Mouse (Mus musculus) adrenal gland (tissue): ENCODE data around the gene Caly.

Experiments
- intact Hi-C: fragments of 180-260 bp; cut with DNase I; formaldehyde crosslinking; loops from one replicate; pipeline ENCODE4 v1.15.1; 2025

Caly gene

DNA sequence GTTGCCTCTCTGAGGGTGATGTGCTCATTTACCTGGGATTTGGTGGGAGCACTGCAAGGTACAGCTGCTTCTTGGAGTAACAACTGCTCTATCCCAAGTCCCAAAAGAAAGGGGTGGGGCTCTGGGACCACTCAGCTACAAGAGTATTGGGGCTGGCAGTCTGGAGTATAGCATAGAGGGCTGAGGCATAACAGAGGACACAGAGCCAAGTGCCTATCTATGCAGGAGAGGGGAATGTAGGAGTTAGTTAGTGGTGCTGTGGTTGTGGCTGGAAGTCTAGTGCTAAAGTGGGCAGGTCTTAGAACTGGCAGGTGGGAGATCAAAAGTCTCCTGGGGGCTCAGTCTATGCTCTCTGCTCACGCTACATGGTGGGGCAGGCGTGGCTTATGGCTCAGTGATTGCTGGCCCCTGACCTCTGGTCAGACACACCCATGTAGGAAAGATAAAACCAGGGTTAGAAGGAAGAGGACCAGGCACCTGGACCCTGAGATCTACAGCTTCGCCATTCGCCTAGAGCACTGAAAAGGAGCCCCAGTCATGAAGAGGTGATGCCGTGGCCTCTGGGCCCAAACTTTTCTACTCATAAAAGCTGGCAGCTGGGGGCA lies 10.7 kb upstream of the Caly start, which contains the start of gene Prap1:
Gene Prap1, plus strand, starts transcription at position 472 of the 605 bp plus-strand sequence.
- intact Hi-C loops: no loop called here

- intact Hi-C loops: no loop called here
Measured at GRCm38 (mm10) chr7:140090601-140091000, 8.3 kb upstream of the Caly start.

DNA sequence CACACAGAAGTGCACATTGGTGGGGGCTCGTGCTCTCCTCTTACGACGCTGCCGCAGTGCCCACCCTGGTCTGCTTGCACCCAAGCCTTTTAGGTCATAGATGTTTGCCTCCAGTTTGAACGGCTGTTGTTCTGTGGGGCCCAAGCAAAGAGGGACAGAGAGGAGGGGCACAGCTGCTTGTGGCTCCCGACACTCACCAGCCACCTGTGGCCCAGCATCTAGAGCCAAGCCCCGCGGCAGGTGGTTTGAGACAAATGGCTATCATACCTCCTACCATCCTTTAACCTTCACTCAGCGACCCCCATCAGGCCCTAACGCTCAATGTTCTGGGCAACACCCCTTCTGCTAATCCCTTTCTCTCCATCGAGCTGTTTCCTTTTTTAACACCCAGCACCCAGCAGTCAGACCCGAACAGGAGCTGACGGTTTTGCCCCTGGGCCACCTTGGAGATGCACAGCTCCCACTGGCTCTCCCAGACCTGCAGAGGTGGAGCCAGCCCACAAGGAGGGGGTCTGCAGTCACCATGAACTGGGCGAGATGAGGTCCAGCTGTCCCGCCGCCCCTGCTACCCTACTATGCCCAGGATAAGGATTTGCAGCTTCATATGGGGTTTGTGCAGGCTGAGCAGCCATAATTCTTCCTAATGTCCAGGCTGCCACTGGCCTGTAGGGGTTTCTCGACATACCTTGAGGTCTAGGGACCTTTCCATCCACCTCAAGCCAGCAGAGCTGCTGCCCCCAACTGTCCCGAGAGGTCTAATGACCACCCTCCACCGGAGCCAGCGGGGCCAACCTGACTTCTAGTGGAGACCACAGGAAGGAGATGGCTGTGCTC lies 723 bp downstream of the Caly start:
- intact Hi-C loops: no loop called here

- intact Hi-C loops: no loop called here
Measured at GRCm38 (mm10) chr7:140080503-140081156, 1.7 kb downstream of the Caly start.

DNA sequence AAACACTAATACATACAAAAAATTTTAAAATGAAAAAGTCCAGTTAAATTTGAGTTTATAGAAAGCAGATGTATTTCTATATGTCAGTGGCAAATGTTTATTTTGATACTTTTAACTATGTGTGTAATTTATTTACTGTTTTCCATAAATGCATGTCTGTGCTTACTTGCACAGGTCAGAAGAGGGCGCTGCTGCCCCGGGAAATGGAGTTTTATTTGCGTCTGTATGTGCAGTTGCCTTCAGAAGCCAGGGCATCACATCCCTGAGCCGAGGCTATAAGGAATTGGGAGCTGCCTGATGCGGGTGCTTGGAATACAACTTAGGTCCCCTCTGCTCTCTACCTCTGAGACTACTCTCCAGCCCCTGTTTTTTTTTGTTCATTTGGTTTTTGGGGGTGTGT lies 3.6 kb downstream of the Caly start:
- intact Hi-C loops: loop anchor here (1.0 to 5.0 kb wide), 2 partner anchors 63 to 754 kb away; no protein-coding TSS in a partner anchor

- intact Hi-C loops: loop anchor here (1.0 to 5.0 kb wide), 2 partner anchors 64 to 755 kb away; no protein-coding TSS in a partner anchor
Measured at GRCm38 (mm10) chr7:140077698-140078097, 4.7 kb downstream of the Caly start.

DNA sequence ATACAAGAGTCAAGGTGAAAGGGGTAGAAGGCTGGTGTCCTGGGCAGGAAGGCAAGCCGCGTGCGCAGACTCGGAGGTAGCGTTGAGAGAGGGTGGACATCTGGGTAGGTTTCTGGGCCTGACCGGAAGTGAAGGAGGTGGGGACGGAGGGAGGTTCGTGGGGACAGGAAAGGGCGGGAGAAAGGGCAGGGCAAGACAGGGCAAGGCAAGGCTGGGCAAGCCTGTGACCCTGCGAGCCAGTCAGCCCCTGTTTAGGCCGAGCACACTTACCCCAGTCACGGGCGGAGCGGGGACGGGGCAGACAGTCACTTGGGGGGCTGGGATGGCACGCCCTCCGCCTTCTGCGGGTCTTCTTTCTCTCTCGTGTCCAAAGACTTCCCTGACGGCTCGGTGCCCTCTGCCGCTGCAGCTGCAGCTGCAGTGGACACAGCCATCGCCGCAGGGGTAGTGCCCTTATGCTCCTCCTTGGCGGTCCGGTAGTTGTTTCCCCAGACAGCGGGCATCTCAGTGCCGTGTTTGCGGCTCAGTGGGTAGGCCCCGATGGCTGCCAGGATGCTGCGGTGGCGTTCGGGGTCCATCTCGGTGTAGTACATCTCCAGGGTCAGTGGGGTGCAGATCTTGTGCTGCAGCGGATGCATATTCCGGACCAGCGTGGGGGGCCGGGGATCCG lies 12.2 kb downstream of the Caly start:
- intact Hi-C loops: no loop called here

- intact Hi-C loops: no loop called here
Measured at GRCm38 (mm10) chr7:140067397-140067796, 15.0 kb downstream of the Caly start.

GRCm38 (mm10) chr7:140063092-140063491 lies 19.3 kb downstream of the Caly start:
- intact Hi-C loops: loop anchor here (2.0 to 5.0 kb wide), 2 partner anchors 94 to 156 kb away; no protein-coding TSS in a partner anchor

GRCm38 (mm10) chr7:140062307-140062706 lies 20.0 kb downstream of the Caly start:
- intact Hi-C loops: loop anchor here (2.0 to 5.0 kb wide), 2 partner anchors 94 to 155 kb away; no protein-coding TSS in a partner anchor

DNA sequence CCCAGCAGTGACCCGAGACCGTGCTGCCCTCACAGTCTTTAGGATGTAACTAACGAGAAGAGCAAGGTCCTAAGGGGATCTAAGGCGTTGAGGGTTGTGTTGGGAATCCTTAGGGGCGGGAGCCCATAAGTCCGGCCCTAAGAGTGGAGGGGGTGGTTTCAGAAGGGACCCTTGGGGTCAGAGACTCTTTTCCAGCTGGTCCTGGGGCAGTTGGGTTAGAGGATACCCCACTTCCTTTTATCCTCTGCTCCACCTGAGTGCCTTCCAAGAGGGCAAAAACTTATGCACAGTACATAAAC lies 20.6 kb downstream of the Caly start:
- intact Hi-C loops: loop anchor here (2.0 to 5.0 kb wide), 2 partner anchors 93 to 154 kb away; no protein-coding TSS in a partner anchor

- intact Hi-C loops: loop anchor here (5.0 kb wide), 1 partner anchor 154 kb away; no protein-coding TSS in a partner anchor
Measured at GRCm38 (mm10) chr7:140060936-140061831, 21.2 kb downstream of the Caly start.

DNA sequence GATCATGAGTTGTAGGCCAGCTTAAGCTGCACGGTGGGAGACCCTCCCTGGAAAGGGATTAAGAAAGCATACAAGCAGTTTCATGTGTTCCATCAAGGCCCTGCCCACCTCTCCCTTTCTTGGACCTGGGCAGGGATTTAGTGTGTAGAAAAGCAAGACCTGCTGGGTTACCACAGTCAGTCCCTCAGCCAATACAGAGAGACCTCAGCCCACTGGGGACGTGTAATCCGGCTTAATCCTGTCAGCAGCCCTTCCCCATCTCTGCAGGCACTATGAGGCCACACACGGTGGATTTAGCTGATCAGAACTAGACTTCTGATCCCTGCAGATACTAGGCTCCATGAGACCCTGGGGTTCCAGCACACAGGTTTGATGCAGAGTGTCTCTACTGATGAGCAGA lies 22.7 kb downstream of the Caly start:
- intact Hi-C loops: no loop called here

- intact Hi-C loops: no loop called here
Measured at GRCm38 (mm10) chr7:140058528-140058927, 23.8 kb downstream of the Caly start.

- intact Hi-C loops: no loop called here
Measured at GRCm38 (mm10) chr7:140057413-140058407, 24.6 kb downstream of the Caly start.

DNA sequence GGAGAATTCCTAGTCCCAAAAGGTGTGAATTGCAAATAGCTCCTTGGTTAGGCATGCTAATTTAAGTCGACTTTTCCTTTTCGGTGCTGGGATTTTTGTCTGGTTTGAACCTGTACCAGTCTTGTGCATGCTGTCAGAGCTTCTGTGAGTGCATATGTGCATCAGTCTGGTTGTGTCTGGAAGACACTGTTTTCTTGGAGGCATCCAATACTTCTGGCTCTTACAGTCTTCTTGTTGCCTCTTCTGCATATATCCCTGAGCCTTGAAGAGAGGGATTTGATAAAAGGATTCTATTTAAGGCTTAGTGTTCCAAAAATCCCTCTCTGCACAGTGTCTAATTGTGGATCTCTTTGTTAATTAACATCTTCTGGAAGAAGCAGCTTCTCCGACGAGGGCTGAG lies 28.2 kb downstream of the Caly start:
- intact Hi-C loops: no loop called here

GRCm38 (mm10) chr7:140049115-140049689 lies 33.1 kb downstream of the Caly start:
- intact Hi-C loops: no loop called here

DNA sequence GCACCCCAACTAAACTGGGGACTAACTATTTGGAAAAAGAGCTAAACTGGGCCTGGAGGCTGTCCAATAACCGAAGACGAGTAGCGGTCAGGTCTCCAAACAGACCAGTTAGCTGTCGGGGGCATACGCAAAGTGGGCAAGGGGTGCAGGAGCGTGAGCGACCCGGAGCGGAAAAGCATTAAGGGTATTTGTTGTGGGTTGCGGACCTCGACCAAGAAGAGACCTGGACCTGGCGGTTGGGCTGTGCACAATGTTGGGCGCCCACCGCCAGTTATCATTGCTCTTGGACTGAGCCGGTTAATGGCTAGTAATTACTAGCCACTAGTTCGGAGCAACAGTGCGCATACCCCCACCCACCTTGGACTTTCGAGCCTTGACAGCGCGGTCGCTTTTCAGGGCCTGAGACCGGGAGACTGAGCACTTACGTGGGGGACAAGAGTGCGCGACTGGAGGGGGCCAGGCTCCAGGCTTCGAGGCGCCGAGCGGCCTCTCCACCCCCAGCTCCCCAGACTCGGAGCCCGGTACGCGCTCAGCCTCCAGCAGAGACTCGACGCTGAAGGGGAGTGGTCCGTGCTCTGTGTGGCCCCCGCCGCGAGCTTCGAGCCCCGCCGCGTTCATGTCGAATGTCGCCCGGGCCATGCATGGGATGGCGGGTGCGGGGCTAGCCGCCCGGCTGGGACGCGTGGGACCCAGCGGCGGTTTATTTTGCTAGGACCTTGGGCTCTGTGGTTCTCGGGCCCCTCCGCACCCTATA lies 33.8 kb downstream of the Caly start, which contains the start of gene Msx3:
Gene Msx3, minus strand, starts transcription at position 729 of the 754 bp plus-strand sequence.
- intact Hi-C loops: no loop called here
